Mouse (Mus musculus) liver, embryonic 14.5 days (tissue): ENCODE measurements around the gene Psmd13. TPM values are rescaled to one million over a fixed set of nuclear protein-coding genes. Genes with fewer than 3 reads are reported as not detected.

Experiments used
- ATAC-seq: fragments of 200-750 bp; cut with Nextera tagmentation; 2 replicates; pipeline ENCODE4 v1.8.0; 2017; ENCODE audit warnings: moderate number of reproducible peaks, mild to moderate bottlenecking, moderate library complexity; ENCODE audit not compliant: insufficient read depth
- DNase-seq, 3 experiments: peaks; one replicate each; pipeline ENCODE4 v3.0.0-alpha.2; 2012 to 2013; ENCODE audit warnings: low read depth in 3 of 3, low spot score in 3 of 3
- H3K27ac ChIP-seq: fragments of 300-500 bp; sonication (generic); 2 replicates; pipeline ENCODE4 v1.5.1; 2014; ENCODE audit warnings: moderate library complexity, mild to moderate bottlenecking, control low read depth, inconsistent platforms
- H3K27me3 ChIP-seq: fragments of 300-500 bp; sonication (generic); 2 replicates; pipeline ENCODE4 v1.6.1; 2014; ENCODE audit warnings: mild to moderate bottlenecking, low read length, moderate library complexity; ENCODE audit not compliant: control insufficient read depth, insufficient read depth
- H3K36me3 ChIP-seq: fragments of 300-500 bp; sonication (generic); replicated peaks from 2 replicates; pipeline ENCODE4 v1.6.1; 2014; ENCODE audit warnings: low read depth; ENCODE audit not compliant: control insufficient read depth, insufficient read depth
- H3K4me1 ChIP-seq, 2 experiments: fragments of 200-500 bp in 1 of 2; fragments of 300-500 bp in 1 of 2; sonication (generic) in 1 of 2; replicated peaks; 2 replicates each; pipeline ENCODE4 v1.6.1; 2012 to 2014; ENCODE audit warnings: antibody characterized with exemption in 1 of 2, inconsistent platforms in 1 of 2, low read length in 1 of 2; ENCODE audit not compliant: control insufficient read depth in 2 of 2, insufficient read depth in 2 of 2
- H3K4me2 ChIP-seq: fragments of 300-500 bp; sonication (generic); 2 replicates; pipeline ENCODE4 v1.6.1; 2014; ENCODE audit warnings: low read depth, mild to moderate bottlenecking, control low read depth, moderate library complexity
- H3K4me3 ChIP-seq, 2 experiments: fragments of 200-500 bp in 1 of 2; fragments of 300-500 bp in 1 of 2; sonication (generic) in 1 of 2; 2 replicates each; pipeline ENCODE4 v1.5.1; 2012 to 2014; ENCODE audit warnings: low read depth in 2 of 2, low read length in 2 of 2, mild to moderate bottlenecking in 2 of 2, control low read depth in 1 of 2, inconsistent platforms in 1 of 2, moderate library complexity in 1 of 2; ENCODE audit not compliant: insufficient read depth in 1 of 2
- H3K9ac ChIP-seq: fragments of 300-500 bp; sonication (generic); replicated peaks from 2 replicates; pipeline ENCODE4 v1.6.1; 2014; ENCODE audit warnings: mild to moderate bottlenecking, control low read depth, moderate library complexity
- H3K9me3 ChIP-seq: fragments of 300-500 bp; sonication (generic); 2 replicates; pipeline ENCODE4 v1.6.1; 2016; ENCODE audit warnings: low read length, mixed read lengths; ENCODE audit not compliant: control insufficient read depth
- CTCF ChIP-seq: IDR thresholded peaks from 2 replicates; pipeline ENCODE4 v1.5.1; 2016; ENCODE audit warnings: antibody characterized with exemption, low read depth, control low read depth
- EP300 ChIP-seq: IDR thresholded peaks from 2 replicates; pipeline ENCODE4 v1.6.1; 2016; ENCODE audit warnings: antibody characterized with exemption, low read depth
- WGBS: fragments of 180-500 bp; shearing (Covaris S2); extraction: QIAGEN DNeasy Blood & Tissue Kit; methylation state at CpG from one replicate; pipeline ENCODE4 v1.1.7; 2014; ENCODE audit not compliant: insufficient replicate concordance; 5-methylcytosine and 5-hydroxymethylcytosine counted together
- polyA plus RNA-seq, 2 experiments: library from polyadenylated mRNA; depleted of rRNA in 1 of 2; stranded (reverse) in 1 of 2; unstranded in 1 of 2; fragments of >200 nt; fragmentation: Nextera tagmentation in 1 of 2; extraction: Ambion mirVana in 1 of 2; gene quantifications; 2 replicates each; pipeline versions ENCODE4 v1.2.1 to v1.2.3; 2012 to 2014

Psmd13 gene
- polyA plus RNA-seq, 2 experiments = 50.8 to 92.6 TPM

DNA sequence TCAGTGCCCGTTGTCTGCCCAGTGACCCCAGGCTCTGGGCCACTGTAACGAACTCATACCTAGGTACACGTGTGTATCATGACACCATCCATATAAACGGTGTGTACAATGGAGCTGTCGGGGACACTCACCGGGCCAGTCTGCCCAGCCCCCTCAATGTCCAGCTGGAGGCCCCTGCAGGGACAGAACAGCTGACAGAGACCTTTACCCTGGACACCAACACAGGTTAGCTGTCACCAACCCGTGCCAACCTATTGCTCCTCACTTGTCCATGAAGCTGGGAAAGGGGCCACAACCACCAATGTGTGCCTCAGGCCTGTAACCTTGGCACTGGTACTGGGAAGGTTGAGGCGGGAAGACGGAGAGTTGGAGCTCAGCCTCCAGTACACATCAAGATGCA is 60.6 kb downstream of the Psmd13 start:
- peaks cover 0 to 18% of the 10 kb centered on the region in 2 experiments; a peak in 2 of 4 replicates for H3K4me1 ChIP-seq
- no peaks in the 10 kb centered on the region; the same call in 1 of the 2 replicates for H3K36me3 ChIP-seq
- TF ChIP-seq EP300 (no peak), CTCF (no peak)
- DNase-seq = no peak
- no peak for ATAC-seq
- peak overlapping the region; percentile 55 to 79 for H3K4me3 ChIP-seq
- H3K27me3 ChIP-seq = no peaks in the 10 kb centered on the region; the same call in 1 of the 2 replicates
- peak overlapping the region; percentile 65 for H3K4me2 ChIP-seq
- no peaks in the 10 kb centered on the region for H3K9me3 ChIP-seq
- peak overlapping the region; percentile 53; the same call in 1 of the 2 replicates for H3K27ac ChIP-seq
- 49% methylated on average over 9 of the region's 9 CpGs for WGBS
- no peak overlapping the region; the same call in 1 of the 2 replicates for H3K9ac ChIP-seq

DNA sequence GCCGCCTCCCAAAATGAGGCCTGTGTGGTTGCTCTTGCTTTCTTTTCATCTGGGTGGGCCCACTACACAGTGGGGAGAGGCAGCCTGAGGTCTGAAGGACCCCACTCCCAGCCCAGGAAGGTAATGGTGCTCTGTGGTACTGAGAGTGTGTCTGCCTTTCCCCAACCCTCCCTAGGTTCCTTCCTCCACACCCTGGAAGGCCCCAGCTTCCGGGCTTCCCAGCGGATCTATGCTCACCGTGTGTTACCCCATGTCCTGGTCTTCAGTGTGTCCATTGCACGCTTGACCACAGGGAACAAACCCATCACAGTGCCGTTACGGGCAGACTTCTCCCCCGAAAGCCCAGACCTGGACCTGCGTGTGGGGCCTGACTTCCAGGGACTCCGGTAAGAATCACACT is 61.0 kb downstream of the Psmd13 start:
- H3K9ac ChIP-seq = no peak overlapping the region
- 82% methylated on average over 10 of the region's 10 CpGs for WGBS
- DNase-seq = no peak
- peaks cover 0 to 19% of the 10 kb centered on the region in 2 experiments; a peak in 2 of 4 replicates for H3K4me1 ChIP-seq
- no peaks in the 10 kb centered on the region for H3K9me3 ChIP-seq
- ATAC-seq = no peak
- H3K4me2 ChIP-seq = no peak overlapping the region
- H3K27ac ChIP-seq = no peak overlapping the region
- no peak overlapping the region for H3K4me3 ChIP-seq
- H3K27me3 ChIP-seq = no peaks in the 10 kb centered on the region
- H3K36me3 ChIP-seq = no peaks in the 10 kb centered on the region; the same call in 1 of the 2 replicates
- TF ChIP-seq CTCF = no peak
- no peak for TF ChIP-seq EP300

DNA sequence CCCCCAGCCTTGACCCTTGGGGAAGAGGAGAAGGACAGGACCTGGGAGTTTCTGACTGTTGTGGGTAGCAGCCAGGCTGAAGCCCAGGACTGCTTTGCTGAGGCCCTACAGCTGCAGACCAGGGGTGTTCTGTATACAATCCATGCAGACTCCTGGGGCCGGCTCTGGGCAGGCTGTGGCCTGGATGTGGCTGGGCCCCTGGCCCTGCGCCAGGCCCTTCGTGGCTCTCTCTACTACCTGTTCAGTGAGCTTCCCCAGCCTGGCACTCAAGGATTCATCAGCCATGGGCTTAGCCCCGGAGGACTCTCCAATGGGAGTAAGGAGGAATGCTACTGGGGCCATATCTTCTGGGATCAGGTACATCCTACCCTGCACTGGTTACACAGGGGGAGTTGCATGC is 61.6 kb downstream of the Psmd13 start:
- Histone ChIP-seq H3K36me3 (no peaks in the 10 kb centered on the region; the same call in 1 of the 2 replicates), H3K4me1 (peaks cover 0 to 22% of the 10 kb centered on the region in 2 experiments; a peak in 2 of 4 replicates), H3K4me3 (no peak overlapping the region), H3K9ac (no peak overlapping the region), H3K27me3 (no peaks in the 10 kb centered on the region), H3K27ac (no peak overlapping the region), H3K4me2 (no peak overlapping the region), H3K9me3 (no peaks in the 10 kb centered on the region)
- 78% methylated on average over 4 of the region's 4 CpGs for WGBS
- no peak for TF ChIP-seq EP300
- no peak for DNase-seq
- ATAC-seq = no peak

DNA sequence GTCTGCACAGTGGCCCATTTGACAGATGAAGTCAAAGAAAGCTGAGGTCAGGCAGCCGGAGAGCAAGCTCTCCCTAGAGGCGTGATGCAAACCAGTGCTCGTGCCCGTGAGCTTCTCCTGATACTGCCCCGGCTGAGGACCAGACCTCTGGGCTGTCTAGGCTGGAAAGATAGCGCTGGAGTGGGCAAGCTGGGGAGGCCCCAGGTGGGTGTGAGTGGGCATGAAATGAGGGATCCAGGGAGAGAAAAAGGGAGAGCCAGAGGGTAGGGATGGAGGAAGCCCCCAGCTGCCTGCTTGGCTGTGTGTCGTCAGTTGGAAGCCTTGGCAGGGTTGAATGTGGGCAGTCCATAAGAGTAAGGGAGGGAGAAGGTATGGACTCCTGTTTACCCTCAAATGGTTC is 62.5 kb downstream of the Psmd13 start:
- H3K4me3 ChIP-seq = no peak overlapping the region
- no peak overlapping the region for H3K27ac ChIP-seq
- ATAC-seq (no peak), DNase-seq (no peak)
- no peak overlapping the region for H3K4me2 ChIP-seq
- H3K9ac ChIP-seq = no peak overlapping the region
- peaks cover 0 to 24% of the 10 kb centered on the region in 2 experiments; a peak in 2 of 4 replicates for H3K4me1 ChIP-seq
- 83% methylated on average over 7 of the region's 7 CpGs for WGBS
- TF ChIP-seq EP300 (no peak), CTCF (no peak)
- H3K27me3 ChIP-seq = no peaks in the 10 kb centered on the region
- no peaks in the 10 kb centered on the region; the same call in 1 of the 2 replicates for H3K36me3 ChIP-seq
- no peaks in the 10 kb centered on the region for H3K9me3 ChIP-seq

DNA sequence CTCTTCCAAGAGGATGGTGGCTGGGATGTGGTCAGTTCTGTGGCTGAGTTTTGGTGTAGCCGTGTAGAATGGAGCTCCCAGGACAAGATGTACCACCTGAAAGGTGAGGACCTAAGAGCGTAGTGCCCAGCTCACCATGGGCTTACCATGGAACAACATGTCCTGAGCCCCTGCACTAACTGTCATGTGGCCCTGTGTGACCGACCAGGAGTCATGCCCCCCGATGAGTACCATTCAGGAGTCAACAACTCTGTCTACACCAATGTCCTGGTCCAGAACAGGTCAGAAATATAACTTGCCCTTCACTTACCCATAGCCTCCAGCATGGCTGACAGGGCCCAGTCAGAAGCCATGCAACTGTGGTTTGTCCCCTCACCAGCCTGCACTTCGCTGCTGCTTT is 63.5 kb downstream of the Psmd13 start:
- Histone ChIP-seq H3K27ac (no peak overlapping the region), H3K27me3 (no peaks in the 10 kb centered on the region), H3K9me3 (no peaks in the 10 kb centered on the region), H3K4me2 (no peak overlapping the region), H3K9ac (no peak overlapping the region), H3K4me3 (no peak overlapping the region), H3K36me3 (no peaks in the 10 kb centered on the region; the same call in 1 of the 2 replicates), H3K4me1 (peaks cover 0 to 24% of the 10 kb centered on the region in 2 experiments; a peak in 2 of 4 replicates)
- ATAC-seq (no peak), DNase-seq (no peak)
- 72% methylated on average over 5 of the region's 5 CpGs for WGBS
- no peak for TF ChIP-seq CTCF
- no peak for TF ChIP-seq EP300
